Mouse (Mus musculus) CH12F3 (cell line): Measurements from ENCODE around the gene Gm5797.
"Not testable (repeated sequence)": the region's sequence is repeated elsewhere in the genome, so short reads cannot be mapped to it uniquely, and the experiment has no call there.

Source experiments
- in situ Hi-C: fragments of 300-500 bp; cut with MboI; formaldehyde crosslinking; loops from 2 replicates; pipeline ENCODE4 v1.14.3; 2020; ENCODE audit warnings: low sequenced_read_pairs

The Gm5797 gene

GRCm38 (mm10) chr14:7332295-7332694 is at the start of gene Gm5797:
Gene Gm5797 (minus strand): TSS chr14:7332395.
- in situ Hi-C loops, result not testable (repeated sequence)

- in situ Hi-C loops, result not testable (repeated sequence)
Observed at GRCm38 (mm10) chr14:7365034-7365433, 32.8 kb upstream of the Gm5797 start, which contains the start of gene Gm8374. Gene Gm8374 (minus strand): TSS chr14:7365134.

GRCm38 (mm10) chr14:7315093-7315492 is 17.1 kb downstream of the Gm5797 start:
- in situ Hi-C loops, result not testable (repeated sequence)

- in situ Hi-C loops, result not testable (repeated sequence)
Observed at GRCm38 (mm10) chr14:7314661-7315060, 17.5 kb downstream of the Gm5797 start, which contains the start of gene Gm3739. Gene Gm3739 (minus strand): TSS chr14:7315049.
